Mouse (Mus musculus): Measurements from ENCODE around the gene Cacng8. TPM values are rescaled to one million over a fixed set of nuclear protein-coding genes. Genes with fewer than 3 reads are reported as not detected.

Gene Cacng8
- total and polyA plus RNA-seq, 3 experiments = 5.6 to 9.2 TPM; not detected in 1

GRCm38 (mm10) chr7:3448737-3449454, 58.4 kb downstream of the Cacng8 start:
- no peaks in the 10 kb centered on the region for H3K9me3 ChIP-seq (replicated peaks; ENCODE audit: insufficient read depth, low read length)
- H3K27me3 ChIP-seq (ENCODE audit: control insufficient read depth in 1 of 2, insufficient read depth in 2 of 2, low read length in 2 of 2) = no peaks in the 10 kb centered on the region
- H3K36me3 ChIP-seq (ENCODE audit: control insufficient read depth in 1 of 2, insufficient read depth in 2 of 2, low read length in 2 of 2) = peaks cover 0 to 7% of the 10 kb centered on the region in 2 experiments; a peak in 2 of 4 replicates
- peak; percentile 76 for DNase-seq (ENCODE audit: low read depth, low spot score)
- H3K27ac ChIP-seq (ENCODE audit: control insufficient read depth, low read depth, low read length) = no peak overlapping the region
- no peaks in the 10 kb centered on the region for H3K79me2 ChIP-seq (ENCODE audit: control insufficient read depth, insufficient read depth, low read length, poor library complexity)
- no peak overlapping the region for H3K9ac ChIP-seq (ENCODE audit: control insufficient read depth, low read depth, low read length, poor library complexity, severe bottlenecking)
- H3K4me1 ChIP-seq (ENCODE audit: control insufficient read depth in 1 of 2, insufficient read depth in 2 of 2, low read length in 2 of 2) = peaks cover 0 to 9% of the 10 kb centered on the region in 2 experiments; a peak in 2 of 4 replicates
- H3K4me3 ChIP-seq (ENCODE audit: control insufficient read depth in 1 of 2, insufficient read depth in 1 of 2, low read depth in 2 of 2, low read length in 2 of 2) = peak overlapping the region; percentile 2 to 14; a peak in 2 of 4 replicates
- TF ChIP-seq TBP (IDR thresholded peaks at IDR 0.05; ENCODE audit: low read depth, low read length) (no peak), NELFE (IDR thresholded peaks at IDR 0.05; ENCODE audit: low read depth, low read length) (no peak), MAZ (IDR thresholded peaks at IDR 0.05; ENCODE audit: low read depth, low read length) (no peak), ZC3H11A (IDR thresholded peaks at IDR 0.05; ENCODE audit: low read depth, low read length) (peak; percentile 80), ZMIZ1 (IDR thresholded peaks at IDR 0.05; ENCODE audit: low read depth, low read length) (no peak), BHLHE40 (IDR thresholded peaks at IDR 0.05; ENCODE audit: borderline replicate concordance, low read depth, low read length) (0 out of 2 replicates have a peak, but pooled peaks have one; percentile 27), POLR2A (IDR thresholded peaks at IDR 0.05; ENCODE audit: control insufficient read depth in 1 of 2, insufficient read depth in 1 of 2, low read depth in 1 of 2, low read length in 2 of 2, poor library complexity in 1 of 2) (no peak), JUND (IDR thresholded peaks at IDR 0.05; ENCODE audit: low read depth, low read length) (no peak), ETS1 (IDR thresholded peaks at IDR 0.05; ENCODE audit: low read depth, low read length) (no peak), CHD1 (IDR thresholded peaks at IDR 0.05; ENCODE audit: low read depth, low read length) (0 out of 2 replicates have a peak, but pooled peaks have one; percentile 59), UBTF (IDR thresholded peaks at IDR 0.05; ENCODE audit: borderline replicate concordance, insufficient read depth, low read depth, low read length) (no peak), HCFC1 (IDR thresholded peaks at IDR 0.05; ENCODE audit: low read depth, low read length) (no peak), ZKSCAN1 (IDR thresholded peaks at IDR 0.05; ENCODE audit: low read depth, low read length) (no peak), TCF12 (IDR thresholded peaks at IDR 0.05; ENCODE audit: low read depth, low read length) (no peak), GATA1 (IDR thresholded peaks at IDR 0.05; ENCODE audit: low read depth, low read length) (no peak), MYC (IDR thresholded peaks at IDR 0.05; ENCODE audit: low read depth, low read length) (0 out of 2 replicates have a peak, but pooled peaks have one; percentile 32), SIN3A (IDR thresholded peaks at IDR 0.05; ENCODE audit: low read length) (no peak), GABPA (IDR thresholded peaks at IDR 0.05; ENCODE audit: low read depth, low read length) (no peak), SMC3 (IDR thresholded peaks at IDR 0.05; ENCODE audit: low read depth, low read length) (peak; percentile 85), POLR2AphosphoS5 (IDR thresholded peaks at IDR 0.05; ENCODE audit: borderline replicate concordance, low read depth, low read length) (no peak), CTCF (IDR thresholded peaks at IDR 0.05 in 2 of 3, conservative IDR thresholded peaks at IDR 0.05 in 1 of 3; ENCODE audit: control insufficient read depth in 1 of 3, insufficient read depth in 1 of 3, low read depth in 2 of 3, low read length in 3 of 3, poor library complexity in 1 of 3, severe bottlenecking in 1 of 3) (peak; percentile 70 to 94 (median 88)), E2F4 (IDR thresholded peaks at IDR 0.05; ENCODE audit: borderline replicate concordance, low read depth, low read length) (no peak), MEF2A (IDR thresholded peaks at IDR 0.05; ENCODE audit: extremely low read depth, insufficient replicate concordance, low read depth, low read length, poor library complexity, severe bottlenecking) (no peak), MAFK (IDR thresholded peaks at IDR 0.05; ENCODE audit: borderline replicate concordance, low read depth, low read length) (peak; percentile 69), POLR2AphosphoS2 (IDR thresholded peaks at IDR 0.05; ENCODE audit: low read length) (no peak), RCOR1 (IDR thresholded peaks at IDR 0.05; ENCODE audit: low read depth, low read length) (no peak), EP300 (IDR thresholded peaks at IDR 0.05; ENCODE audit: low read depth in 1 of 2, low read length in 2 of 2) (no peak), USF2 (IDR thresholded peaks at IDR 0.05; ENCODE audit: borderline replicate concordance in 1 of 2, insufficient read depth in 1 of 2, low read depth in 1 of 2, low read length in 2 of 2) (no peak), USF1 (IDR thresholded peaks at IDR 0.05; ENCODE audit: low read depth, low read length) (no peak), RAD21 (IDR thresholded peaks at IDR 0.05; ENCODE audit: low read depth, low read length) (peak; percentile 86), ZNF384 (IDR thresholded peaks at IDR 0.05; ENCODE audit: low read depth, low read length) (no peak), CHD2 (IDR thresholded peaks at IDR 0.05; ENCODE audit: low read length) (no peak), MAX (IDR thresholded peaks at IDR 0.05; ENCODE audit: low read length) (no peak), MXI1 (IDR thresholded peaks at IDR 0.05; ENCODE audit: low read depth, low read length) (no peak), KAT2A (conservative IDR thresholded peaks at IDR 0.05; ENCODE audit: low read depth, low read length) (no peak), MYB (IDR thresholded peaks at IDR 0.05; ENCODE audit: low read depth, low read length) (no peak), TAL1 (IDR thresholded peaks at IDR 0.05; ENCODE audit: low read length) (no peak)

Data from MEL (cell line).